Mouse (Mus musculus): ENCODE data around the gene Gm43720.

Gm43720 gene

GRCm38 (mm10) chr5:138279585-138280424 is at the start of gene Gm43720, which contains the start of the genes Gpc2 and Stag3:
Gene Gm43720 (minus strand): TSS chr5:138279958.
Gene Gpc2 (minus strand): TSS chr5:138280005.
Gene Stag3 (plus strand): TSS chr5:138280240.
- peak; percentile 65 for DNase-seq (ENCODE audit: low spot score in 2 of 2)

GRCm38 (mm10) chr5:138312795-138313194 is 33.0 kb upstream of the Gm43720 start:
- DNase-seq (ENCODE audit: low spot score in 2 of 2): no peak

- DNase-seq (ENCODE audit: low spot score in 2 of 2): no peak
These were observed 19.9 kb upstream of the Gm43720 start for GRCm38 (mm10) chr5:138299613-138300012.

DNA sequence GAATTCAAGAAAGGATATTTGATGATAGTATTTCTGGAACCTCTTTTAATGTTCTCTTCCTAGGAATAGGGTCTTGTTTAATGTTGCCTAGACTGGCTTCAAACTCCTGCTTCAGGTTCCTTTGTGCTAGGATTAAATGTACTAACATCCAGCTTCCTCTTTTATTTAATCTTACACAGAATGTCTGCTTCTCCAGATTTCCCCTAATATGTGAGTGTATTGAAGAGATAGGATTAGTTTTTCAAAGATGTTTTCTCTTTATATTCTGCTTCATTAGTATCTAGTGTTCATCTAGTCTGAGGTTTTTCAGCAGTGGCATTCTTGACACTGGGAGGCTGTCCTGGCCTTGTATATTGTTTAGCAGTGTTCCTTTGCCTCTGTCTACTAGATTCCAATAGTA is 14.4 kb upstream of the Gm43720 start:
- DNase-seq (ENCODE audit: low spot score in 2 of 2): no peak

GRCm38 (mm10) chr5:138291638-138292037 is 11.9 kb upstream of the Gm43720 start:
- DNase-seq (ENCODE audit: low spot score in 2 of 2): no peak

DNA sequence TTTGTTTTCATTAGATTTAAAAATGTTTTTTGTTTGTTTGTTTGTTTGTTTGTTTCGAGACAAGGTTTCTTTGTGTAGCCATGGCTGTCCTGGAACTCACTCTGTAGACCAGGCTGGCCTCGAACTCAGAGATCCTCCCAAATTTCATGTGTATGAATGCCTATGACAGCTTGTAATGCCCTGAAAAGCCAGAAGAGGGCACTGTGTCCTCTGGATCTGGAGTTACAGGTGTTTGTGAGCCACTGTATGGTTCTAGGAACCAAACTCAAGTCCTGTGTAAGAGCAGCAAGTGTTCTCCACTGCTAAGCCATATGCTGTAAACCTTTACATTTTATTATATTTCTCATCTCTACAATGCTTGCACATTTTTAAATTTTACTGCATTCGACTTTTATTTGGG is 8.1 kb upstream of the Gm43720 start:
- no peak for DNase-seq (ENCODE audit: low spot score in 2 of 2)

GRCm38 (mm10) chr5:138283540-138283939 is 3.8 kb upstream of the Gm43720 start:
- no peak for DNase-seq (ENCODE audit: low spot score in 2 of 2)

DNA sequence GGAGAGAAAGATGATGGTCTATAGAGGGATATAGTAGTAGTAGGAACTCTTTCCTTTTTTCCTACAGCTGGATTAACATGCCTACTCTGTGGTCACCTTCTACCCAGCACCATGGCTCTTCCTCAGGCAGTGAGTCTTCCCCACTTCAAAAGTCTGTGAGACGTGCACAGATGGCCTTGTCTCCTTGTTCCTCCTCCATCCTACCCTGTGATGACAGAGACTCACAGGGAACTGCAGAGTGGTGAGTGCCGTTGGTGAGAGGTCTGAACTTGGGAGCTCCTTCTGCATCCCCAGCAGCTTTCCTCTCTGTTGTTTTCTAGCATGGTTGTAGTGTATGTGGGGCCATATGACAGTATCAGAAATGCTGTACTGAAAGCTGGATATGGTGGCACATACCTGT is 2.0 kb upstream of the Gm43720 start:
- no peak for DNase-seq (ENCODE audit: low spot score in 2 of 2)

DNA sequence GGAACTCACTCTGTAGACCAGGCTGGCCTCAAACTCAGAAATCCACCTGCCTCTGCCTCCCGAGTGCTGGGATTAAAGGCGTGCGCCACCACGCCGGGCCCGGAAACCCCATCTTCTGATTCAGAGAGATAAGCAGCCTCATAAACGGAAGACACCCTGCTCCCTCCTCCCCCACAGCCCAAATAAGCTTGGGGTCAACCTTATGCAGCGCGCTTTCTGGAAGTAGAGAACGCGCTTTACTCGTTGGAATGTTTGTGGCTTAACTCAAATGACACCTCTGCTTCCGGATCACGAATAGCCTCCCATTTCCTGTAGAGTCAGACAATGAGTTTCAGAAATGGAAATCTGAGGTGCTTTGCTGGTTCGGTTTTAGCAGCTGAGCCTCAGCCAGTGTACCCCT is 1.1 kb upstream of the Gm43720 start:
- no peak for DNase-seq (ENCODE audit: low spot score in 2 of 2)

DNA sequence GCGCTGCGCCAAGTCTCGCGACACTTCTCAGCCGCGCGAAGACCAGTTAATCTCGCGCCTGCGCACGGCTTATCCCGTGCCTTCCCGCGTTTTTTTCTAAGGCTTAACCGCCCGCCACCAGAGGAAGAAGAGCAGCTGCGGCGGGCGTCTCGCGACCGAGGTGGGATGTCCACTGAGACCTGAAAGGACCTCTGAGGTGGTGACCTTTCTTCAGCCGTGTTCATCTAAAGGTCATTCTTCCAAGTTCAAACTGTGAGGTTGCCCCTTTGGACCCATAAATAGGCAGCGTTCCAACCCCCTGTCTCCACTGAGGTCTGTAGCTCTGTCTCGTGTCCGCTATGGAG is 639 bp upstream of the Gm43720 start:
- no peak for DNase-seq (ENCODE audit: low spot score in 2 of 2)

DNA sequence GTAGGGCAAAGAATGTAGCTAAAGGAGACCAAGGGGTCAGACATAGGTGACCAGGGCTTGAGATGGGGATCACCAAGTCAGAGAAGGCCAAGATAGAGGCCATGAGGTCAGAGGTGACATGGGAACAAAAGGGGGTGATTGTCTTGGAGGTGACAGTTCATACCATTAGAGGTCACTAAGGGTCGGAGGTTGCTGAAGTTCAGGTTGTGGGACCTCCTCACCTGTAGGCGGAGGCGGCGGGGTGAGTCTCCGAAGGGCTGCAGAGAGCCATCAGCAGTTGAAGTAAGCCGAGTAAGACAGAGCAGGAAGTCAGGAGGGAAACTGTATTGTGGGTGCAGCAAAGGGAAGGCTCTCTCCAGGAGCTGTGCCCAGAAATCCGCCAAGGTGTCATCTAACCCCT is 1.8 kb downstream of the Gm43720 start:
- no peak for DNase-seq (ENCODE audit: low spot score in 2 of 2)

DNA sequence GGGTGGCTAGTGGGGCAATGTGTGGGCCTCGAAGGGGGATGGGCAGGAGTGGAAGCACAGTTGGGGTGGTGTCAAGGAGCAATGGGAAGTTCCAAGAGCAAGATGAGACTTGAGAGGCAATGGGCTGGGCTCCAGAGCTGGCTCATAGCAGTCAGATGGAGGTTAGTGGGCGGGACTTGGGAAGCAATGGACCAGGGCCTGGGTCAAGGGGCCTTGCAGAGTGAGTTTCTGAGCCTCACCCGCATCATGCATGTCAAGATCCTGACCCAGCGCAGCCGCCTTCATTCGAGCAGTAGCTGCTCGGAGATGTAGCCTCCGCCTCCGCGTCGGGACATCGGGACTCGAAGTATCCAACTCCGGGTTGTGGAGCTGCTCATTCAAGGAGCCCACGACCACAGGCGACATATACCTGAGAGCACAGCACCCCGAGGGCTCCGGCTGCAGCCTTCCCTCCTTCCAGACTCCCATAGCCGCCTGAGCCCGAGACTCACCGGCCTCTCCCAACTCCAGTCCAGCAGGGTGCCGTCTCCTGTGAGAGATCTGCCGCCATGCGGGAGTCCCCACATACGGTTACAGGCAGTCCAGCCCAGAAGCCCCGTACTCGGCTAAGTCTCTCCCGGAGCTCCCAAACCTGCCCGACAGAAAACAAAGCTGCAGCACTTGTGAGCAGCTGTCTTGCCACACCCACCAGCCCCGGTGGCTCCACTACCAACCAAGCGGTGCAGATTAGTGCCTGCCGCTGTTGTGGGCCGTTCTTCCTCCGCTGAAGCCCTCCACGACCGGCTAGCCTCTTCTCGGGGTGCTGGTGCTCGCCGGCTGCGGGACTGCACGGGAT is 4.3 kb downstream of the Gm43720 start:
- no peak for DNase-seq (ENCODE audit: low spot score in 2 of 2)

DNA sequence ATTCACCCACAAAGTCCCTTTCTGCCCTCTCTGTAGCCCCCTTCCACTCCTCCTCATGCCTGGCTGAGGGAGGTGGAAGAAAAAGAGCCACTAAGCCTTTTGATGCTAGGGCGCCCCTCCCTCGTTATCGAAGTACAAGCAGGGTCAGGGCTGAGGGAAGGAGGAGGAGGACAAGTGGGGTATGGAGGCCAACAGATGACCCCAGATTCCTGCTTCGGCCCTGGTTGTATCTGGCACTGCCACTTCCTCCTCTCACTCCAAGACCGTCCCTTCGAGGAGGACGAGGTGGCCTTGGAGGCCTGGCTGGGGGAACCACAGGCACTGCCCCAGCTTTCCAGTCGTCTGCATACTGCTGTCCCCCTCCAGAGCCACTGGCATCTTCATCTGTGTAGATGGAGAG is 5.6 kb downstream of the Gm43720 start:
- DNase-seq (ENCODE audit: low spot score in 2 of 2): no peak

GRCm38 (mm10) chr5:138272409-138272923 is 7.3 kb downstream of the Gm43720 start, which contains the start of gene Gal3st4:
Gene Gal3st4 (minus strand): TSS chr5:138272840.
- DNase-seq (ENCODE audit: low spot score in 2 of 2): no peak

DNA sequence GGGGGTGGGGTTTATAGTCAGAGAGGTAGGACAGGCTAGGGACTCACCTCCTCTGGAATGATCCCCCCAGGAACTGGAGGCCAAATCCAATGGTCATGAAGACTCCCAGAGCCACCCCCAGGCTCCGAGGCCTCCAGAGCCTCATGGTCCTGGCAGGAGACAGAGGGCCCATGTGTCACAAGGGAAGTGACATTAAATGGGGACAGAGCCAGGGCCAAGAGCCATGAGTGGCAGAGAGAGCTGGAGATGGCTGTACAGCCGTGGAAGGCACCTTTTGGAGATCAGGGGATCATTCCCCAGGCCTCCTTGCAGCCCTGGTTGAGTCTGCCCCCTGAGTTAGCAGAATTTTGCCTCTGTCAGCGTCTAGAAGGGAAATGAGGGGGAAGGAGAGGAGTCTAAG is 8.5 kb downstream of the Gm43720 start:
- no peak for DNase-seq (ENCODE audit: low spot score in 2 of 2)

GRCm38 (mm10) chr5:138268980-138269379 is 10.8 kb downstream of the Gm43720 start:
- no peak for DNase-seq (ENCODE audit: low spot score in 2 of 2)

DNA sequence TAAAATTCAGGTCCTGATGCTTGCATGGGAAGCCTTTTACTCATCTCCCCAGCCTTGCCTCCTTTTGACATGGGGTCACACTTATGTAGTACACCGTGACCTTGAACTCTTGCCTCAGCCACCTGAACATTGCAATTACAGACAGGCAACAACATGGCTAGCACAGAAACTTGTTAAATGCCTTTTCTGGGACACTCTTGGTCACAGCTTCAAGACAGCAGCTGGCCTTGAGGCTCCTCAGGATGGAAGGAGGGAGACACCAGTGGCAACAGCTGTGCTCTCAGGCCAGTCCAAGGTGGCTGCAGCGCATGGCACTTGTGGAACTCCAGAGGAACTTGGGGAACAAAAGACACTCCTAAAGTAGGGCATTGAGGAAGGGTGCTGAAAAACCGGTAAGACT is 12.6 kb downstream of the Gm43720 start:
- DNase-seq (ENCODE audit: low spot score in 2 of 2): no peak

- no peak for DNase-seq (ENCODE audit: low spot score in 2 of 2)
These were observed 14.0 kb downstream of the Gm43720 start for GRCm38 (mm10) chr5:138265712-138266111.

DNA sequence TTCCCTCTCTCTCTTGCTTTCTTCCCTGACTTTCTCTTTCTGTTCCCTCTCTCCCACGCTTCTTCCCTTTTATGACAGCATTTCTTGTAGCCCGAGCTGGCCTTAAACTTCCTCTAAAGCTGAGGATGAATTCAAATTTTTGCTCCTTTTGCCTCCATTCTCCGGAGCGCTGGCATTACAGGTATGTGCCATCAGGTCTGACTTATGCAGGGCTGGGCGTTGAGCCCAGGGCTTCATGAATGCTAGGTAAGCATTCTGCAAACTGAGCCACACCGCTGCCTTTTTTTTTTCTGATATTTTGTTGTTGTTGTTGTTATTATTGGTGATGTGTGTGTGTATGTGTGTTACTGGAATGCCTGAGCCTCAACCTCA is 15.6 kb downstream of the Gm43720 start:
- no peak for DNase-seq (ENCODE audit: low spot score in 2 of 2)

DNA sequence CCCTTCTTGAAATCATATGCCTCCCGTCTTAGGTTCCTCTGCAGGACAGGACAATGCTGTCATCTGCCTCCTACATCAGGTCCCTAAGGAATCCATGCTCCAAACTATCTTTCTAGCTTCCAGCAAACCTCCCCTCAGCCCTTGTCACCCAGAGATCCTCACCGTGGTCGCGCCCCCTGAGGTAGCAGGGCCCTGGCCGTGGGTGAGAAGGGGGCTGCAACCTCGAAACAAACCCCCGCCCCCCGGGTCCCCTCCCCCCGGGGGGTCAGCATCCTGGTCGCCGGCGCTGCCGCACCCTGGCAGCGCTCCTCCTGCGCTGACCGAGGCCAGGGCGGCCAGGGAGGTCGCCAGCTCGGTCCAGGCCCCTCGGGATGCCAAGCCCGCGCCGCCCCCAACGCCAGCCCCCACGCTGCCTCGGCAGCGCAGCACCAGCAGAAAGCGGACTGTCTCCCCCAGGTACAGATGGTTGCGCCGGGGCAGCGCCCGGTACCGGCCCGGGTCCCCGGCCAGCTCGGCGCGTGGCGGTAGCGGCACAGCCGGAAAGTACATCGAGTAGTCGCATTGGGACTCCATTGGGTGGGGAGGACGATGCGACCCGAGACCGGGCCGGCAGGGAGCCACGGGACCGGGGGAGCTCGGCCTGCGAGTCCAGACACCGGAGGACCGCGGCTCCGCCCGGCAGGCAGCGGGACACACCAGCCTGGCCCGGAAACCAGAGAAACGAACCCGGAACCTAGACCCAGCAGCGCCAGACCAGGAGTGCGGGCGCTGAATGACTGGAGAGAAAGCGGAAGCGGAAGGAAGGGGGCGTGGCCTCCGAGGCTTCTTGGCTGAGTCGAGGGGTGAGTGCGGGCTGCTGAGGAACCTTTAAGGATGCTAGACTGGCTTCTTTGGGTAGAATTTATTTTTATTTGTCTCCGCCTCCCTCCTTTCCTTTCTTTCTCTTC is 16.2 kb downstream of the Gm43720 start, which contains the start of gene BC037034:
Gene BC037034 (minus strand): TSS at position 774 of the 947 bp plus-strand sequence.
- DNase-seq (ENCODE audit: low spot score in 2 of 2): peak; percentile 90 to 93

- DNase-seq (ENCODE audit: low spot score in 2 of 2): no peak
These were observed 17.0 kb downstream of the Gm43720 start for GRCm38 (mm10) chr5:138262582-138263240.

All from frontal cortex, postnatal 36 days (tissue).